ENCODE assay signal across 23 mouse cellular contexts in genomic region chr12:91726202-91726601, GRCm38 (mm10).
DNase-seq lines count a peak whose midpoint lies in the region; ATAC-seq and TF ChIP-seq lines count a peak whose summit lies in the region.
"Had no signal": no experiment of that assay in that cellular context is flagged by ENCODE, and none has a peak within 500 bp of the region (broad histone marks: within the 10 kb centered on the region; RNA-seq: fewer than 3 reads in every experiment).

No protein-coding gene starts in this region.

- no peaks in the 10 kb centered on the region for H3K4me1 ChIP-seq in heart, adult 2 months (ENCODE audit: control insufficient read depth, insufficient read depth, low read length)
- H3K4me1 ChIP-seq in liver, embryonic 12.5 days, result peaks cover 16% of the 10 kb centered on the region
- peaks cover 18% of the 10 kb centered on the region for H3K4me1 ChIP-seq in liver, embryonic 13.5 days (replicated peaks)
- H3K4me1 ChIP-seq: forebrain, embryonic 15.5 days had no signal

- no peak for TF ChIP-seq EP300 in heart, adult 2 months (IDR thresholded peaks at IDR 0.05; ENCODE audit: insufficient read depth, low read depth, low read length)

- H3K27ac ChIP-seq in heart, adult 2 months, result no peak overlapping the region
- H3K27ac ChIP-seq in liver, embryonic 12.5 days, result no peak overlapping the region
- no peak overlapping the region for H3K27ac ChIP-seq in liver, embryonic 13.5 days
- H3K27ac ChIP-seq: embryonic facial prominence, embryonic 10.5 days; embryonic facial prominence, embryonic 12.5 days; forebrain, embryonic 13.5 days; forebrain, embryonic 15.5 days had no signal

- H3K9ac ChIP-seq in heart, adult 2 months (ENCODE audit: low read depth, low read length), result no peak overlapping the region
- no peak overlapping the region for H3K9ac ChIP-seq in liver, embryonic 12.5 days
- H3K9ac ChIP-seq in liver, embryonic 13.5 days, result no peak overlapping the region
- H3K9ac ChIP-seq: embryonic facial prominence, embryonic 12.5 days; forebrain, embryonic 13.5 days; forebrain, embryonic 15.5 days had no signal

- ATAC-seq in liver, embryonic 12.5 days, result peak; percentile 44; the same call in 1 of the 2 replicates
- peak; percentile 53; the same call in 1 of the 2 replicates for ATAC-seq in liver, embryonic 13.5 days (ENCODE audit: low read depth)
- ATAC-seq: activated CD4-positive, CD25-positive, alpha-beta regulatory T cell, adult 4 months; CD4-positive, CD25-positive, alpha-beta regulatory T cell, adult 4 months; forebrain, embryonic 13.5 days; forebrain, embryonic 15.5 days; Patski had no signal

- no peak for TF ChIP-seq POLR2A in heart, adult 2 months (IDR thresholded peaks at IDR 0.05; ENCODE audit: insufficient read depth, low read depth, low read length)

- no peaks in the 10 kb centered on the region for H3K79me2 ChIP-seq in heart, adult 2 months (replicated peaks; ENCODE audit: control insufficient read depth, insufficient read depth, low read length)

- intact Hi-C loops in heart, adult 2 months (cut with DNase I), result no loop called here

- WGBS in heart, adult 2 months, result 84% methylated on average over 7 of the region's 7 CpGs
- 72% methylated on average over 7 of the region's 7 CpGs for WGBS in liver, embryonic 12.5 days (ENCODE audit: insufficient replicate concordance)
- 66% methylated on average over 7 of the region's 7 CpGs for WGBS in liver, embryonic 13.5 days (ENCODE audit: insufficient replicate concordance)

- no peak for TF ChIP-seq CTCF in heart, adult 2 months (IDR thresholded peaks at IDR 0.05)

- no peaks in the 10 kb centered on the region for H3K36me3 ChIP-seq in heart, adult 2 months (ENCODE audit: control insufficient read depth, insufficient read depth, low read length)
- peaks cover 73% of the 10 kb centered on the region for H3K36me3 ChIP-seq in liver, embryonic 12.5 days
- peaks cover 35% of the 10 kb centered on the region for H3K36me3 ChIP-seq in liver, embryonic 13.5 days
- H3K36me3 ChIP-seq: embryonic facial prominence, embryonic 10.5 days; embryonic facial prominence, embryonic 12.5 days; forebrain, embryonic 15.5 days had no signal

- H3K9me3 ChIP-seq in liver, embryonic 12.5 days (replicated peaks), result no peaks in the 10 kb centered on the region
- H3K9me3 ChIP-seq in liver, embryonic 13.5 days (replicated peaks), result no peaks in the 10 kb centered on the region
- H3K9me3 ChIP-seq: embryonic facial prominence, embryonic 10.5 days; embryonic facial prominence, embryonic 12.5 days; forebrain, embryonic 13.5 days; forebrain, embryonic 15.5 days; G1E had no signal

- DNase-seq in heart, adult 11 months, result peak; percentile 63
- DNase-seq in heart, adult 2 months, result no peak
- DNase-seq in liver, result no peak
- no peak for DNase-seq in liver, embryonic 13.5 days
- DNase-seq: adrenal gland, adult 8-10 months; adrenal gland, postnatal 14 days; adrenal gland, postnatal 36 days; B cell, adult 2 months; cerebellum, adult 11-12 months; cerebellum, adult 2 months; cerebellum, adult 9-10 months; cerebellum, postnatal 10 days; cerebellum, postnatal 25 days had no signal

- H3K4me3 ChIP-seq in heart, adult 2 months, result no peak overlapping the region
- no peak overlapping the region for H3K4me3 ChIP-seq in liver, embryonic 12.5 days
- no peak overlapping the region for H3K4me3 ChIP-seq in liver, embryonic 13.5 days (replicated peaks)
- H3K4me3 ChIP-seq: embryonic facial prominence, embryonic 10.5 days; embryonic facial prominence, embryonic 12.5 days; forebrain, embryonic 13.5 days; forebrain, embryonic 15.5 days had no signal

- H3K4me2 ChIP-seq in liver, embryonic 12.5 days, result no peak overlapping the region
- no peak overlapping the region for H3K4me2 ChIP-seq in liver, embryonic 13.5 days
- H3K4me2 ChIP-seq: embryonic facial prominence, embryonic 12.5 days; forebrain, embryonic 13.5 days; forebrain, embryonic 15.5 days had no signal

- no peaks in the 10 kb centered on the region for H3K27me3 ChIP-seq in heart, adult 2 months (ENCODE audit: control insufficient read depth, insufficient read depth, low read length)
- no peaks in the 10 kb centered on the region for H3K27me3 ChIP-seq in liver, embryonic 12.5 days (replicated peaks)
- no peaks in the 10 kb centered on the region for H3K27me3 ChIP-seq in liver, embryonic 13.5 days
- H3K27me3 ChIP-seq: CH12.LX; embryonic facial prominence, embryonic 12.5 days; forebrain, embryonic 13.5 days; forebrain, embryonic 15.5 days; Patski had no signal
